Mouse (Mus musculus) testis, adult 2 months (tissue): ENCODE data around the gene S100pbp.

Experiments used
- CTCF ChIP-seq: fragments of 200-500 bp; IDR thresholded peaks from 2 replicates; pipeline ENCODE4 v1.5.1; 2012; ENCODE audit warnings: low read depth, mild to moderate bottlenecking, inconsistent platforms, low read length, moderate library complexity; ENCODE audit not compliant: control insufficient read depth, insufficient read depth, insufficient replicate concordance
- POLR2A ChIP-seq: fragments of 200-500 bp; IDR thresholded peaks from 2 replicates; pipeline ENCODE4 v1.6.1; 2012; ENCODE audit warnings: low read depth, mild to moderate bottlenecking, inconsistent platforms, low read length, moderate library complexity; ENCODE audit not compliant: control insufficient read depth

DNA sequence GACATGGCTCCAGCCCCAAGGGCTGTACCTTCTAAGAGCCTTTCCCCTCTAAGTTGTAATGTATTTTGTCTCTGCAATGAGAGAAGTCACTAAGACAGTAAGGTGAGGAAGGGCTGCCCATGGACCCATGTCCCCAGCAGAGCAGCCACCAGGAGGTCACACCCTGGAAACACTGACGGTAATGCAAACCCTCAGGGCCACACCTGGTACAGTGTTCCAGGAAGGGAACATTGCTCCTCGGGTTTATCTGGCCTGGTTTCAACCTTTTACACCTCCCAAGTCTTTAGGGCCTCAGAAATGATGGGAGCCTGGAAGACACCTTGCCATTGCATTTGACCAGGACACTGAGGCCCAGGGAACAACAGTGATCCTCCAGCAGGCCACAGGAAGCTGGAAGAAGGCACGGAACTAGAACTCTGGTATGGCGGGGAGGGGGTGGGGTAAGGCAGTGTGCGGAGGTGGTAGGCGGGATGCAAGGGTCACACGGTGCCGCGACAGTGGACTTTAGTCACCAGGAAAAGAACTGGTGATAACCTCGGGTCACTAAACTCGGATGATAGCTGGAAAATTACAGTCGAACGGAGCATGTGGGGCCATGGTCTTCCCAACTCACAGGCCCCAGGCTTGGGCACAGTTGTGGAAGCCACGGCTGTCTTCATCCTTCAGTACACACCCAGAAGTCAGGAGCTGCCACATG lies 87.2 kb downstream of the S100pbp start:
- TF ChIP-seq CTCF (no peak), POLR2A (no peak)
